Mouse (Mus musculus) testis, postnatal 14 days (tissue): ENCODE data around the gene Sfrp4.

ENCODE experiments used
- DNase-seq: peaks from one replicate; pipeline ENCODE4 v3.0.0; 2021; ENCODE audit warnings: low spot score

Sfrp4 gene

GRCm38 (mm10) chr13:19636131-19636530 is 13.2 kb downstream of the Sfrp4 start:
- DNase-seq, result no peak

GRCm38 (mm10) chr13:19640203-19640851 is 17.4 kb downstream of the Sfrp4 start:
- DNase-seq, result no peak

GRCm38 (mm10) chr13:19643519-19643918 is 20.6 kb downstream of the Sfrp4 start:
- DNase-seq, result no peak

GRCm38 (mm10) chr13:19644225-19644624 is 21.3 kb downstream of the Sfrp4 start:
- no peak for DNase-seq

GRCm38 (mm10) chr13:19649824-19650223 is 26.9 kb downstream of the Sfrp4 start:
- no peak for DNase-seq

- DNase-seq, result no peak
Observed at GRCm38 (mm10) chr13:19652405-19652804, 29.5 kb downstream of the Sfrp4 start.

GRCm38 (mm10) chr13:19668355-19669140 is 45.6 kb downstream of the Sfrp4 start:
- DNase-seq, result no peak

GRCm38 (mm10) chr13:19674025-19674424 is 51.1 kb downstream of the Sfrp4 start:
- DNase-seq, result no peak

GRCm38 (mm10) chr13:19674601-19675000 is 51.7 kb downstream of the Sfrp4 start:
- no peak for DNase-seq
